Mouse (Mus musculus) cerebellum, adult 8-10 months (tissue): Measurements from ENCODE around the gene Serpina1f.
"Not testable (repeated sequence)": the region's sequence is repeated elsewhere in the genome, so short reads cannot be mapped to it uniquely, and the experiment has no call there.

Experiments
- DNase-seq: peaks from one replicate; pipeline ENCODE4 v3.0.0; 2022

The Serpina1f gene

GRCm38 (mm10) chr12:103695429-103695828 lies at the start of gene Serpina1f:
TSS of gene Serpina1f (minus strand) at chr12:103695529.
- DNase-seq, result no peak

GRCm38 (mm10) chr12:103737791-103738580 lies 42.7 kb upstream of the Serpina1f start:
- not testable (repeated sequence) for DNase-seq

- not testable (repeated sequence) for DNase-seq
Measured at GRCm38 (mm10) chr12:103735566-103735965, 40.2 kb upstream of the Serpina1f start.

- not testable (repeated sequence) for DNase-seq
Measured at GRCm38 (mm10) chr12:103735101-103735500, 39.8 kb upstream of the Serpina1f start.

- no peak for DNase-seq
Measured at GRCm38 (mm10) chr12:103711537-103711936, 16.2 kb upstream of the Serpina1f start.

- no peak for DNase-seq
Measured at GRCm38 (mm10) chr12:103710405-103710804, 15.1 kb upstream of the Serpina1f start.

GRCm38 (mm10) chr12:103706113-103706512 lies 10.8 kb upstream of the Serpina1f start:
- no peak for DNase-seq

GRCm38 (mm10) chr12:103705547-103705946 lies 10.2 kb upstream of the Serpina1f start:
- DNase-seq, result no peak

- no peak for DNase-seq
Measured at GRCm38 (mm10) chr12:103700144-103700750, 4.9 kb upstream of the Serpina1f start.

GRCm38 (mm10) chr12:103688221-103688814 lies 7.0 kb downstream of the Serpina1f start:
- DNase-seq, result no peak

GRCm38 (mm10) chr12:103687021-103687420 lies 8.3 kb downstream of the Serpina1f start:
- DNase-seq, result no peak

GRCm38 (mm10) chr12:103686050-103686449 lies 9.3 kb downstream of the Serpina1f start:
- DNase-seq, result no peak

GRCm38 (mm10) chr12:103685386-103685785 lies 9.9 kb downstream of the Serpina1f start:
- no peak for DNase-seq

GRCm38 (mm10) chr12:103683775-103684174 lies 11.6 kb downstream of the Serpina1f start:
- DNase-seq, result no peak

- DNase-seq, result no peak
Measured at GRCm38 (mm10) chr12:103681739-103682138, 13.6 kb downstream of the Serpina1f start.

- DNase-seq, result no peak
Measured at GRCm38 (mm10) chr12:103681169-103681568, 14.2 kb downstream of the Serpina1f start.

GRCm38 (mm10) chr12:103679853-103680252 lies 15.5 kb downstream of the Serpina1f start:
- DNase-seq, result not testable (repeated sequence)

GRCm38 (mm10) chr12:103676039-103676438 lies 19.3 kb downstream of the Serpina1f start, which contains the start of gene Serpina16:
TSS of gene Serpina16 (minus strand) at chr12:103676139.
- no peak for DNase-seq

GRCm38 (mm10) chr12:103673179-103673578 lies 22.1 kb downstream of the Serpina1f start:
- DNase-seq, result no peak

- DNase-seq, result no peak
Measured at GRCm38 (mm10) chr12:103671483-103671882, 23.8 kb downstream of the Serpina1f start.

- no peak for DNase-seq
Measured at GRCm38 (mm10) chr12:103670964-103671363, 24.4 kb downstream of the Serpina1f start.

- no peak for DNase-seq
Measured at GRCm38 (mm10) chr12:103670344-103670743, 25.0 kb downstream of the Serpina1f start.

GRCm38 (mm10) chr12:103665286-103665685 lies 30.0 kb downstream of the Serpina1f start:
- no peak for DNase-seq

GRCm38 (mm10) chr12:103662053-103662452 lies 33.3 kb downstream of the Serpina1f start:
- DNase-seq, result not testable (repeated sequence)
